Mouse (Mus musculus) urinary bladder, postnatal 4 days (tissue): ENCODE data around the gene Neurl4.

Experiments used
- DNase-seq, 2 experiments: peaks; one replicate each; pipeline ENCODE4 v3.0.0; 2021 to 2022; ENCODE audit warnings: low spot score in 2 of 2

The Neurl4 gene

DNA sequence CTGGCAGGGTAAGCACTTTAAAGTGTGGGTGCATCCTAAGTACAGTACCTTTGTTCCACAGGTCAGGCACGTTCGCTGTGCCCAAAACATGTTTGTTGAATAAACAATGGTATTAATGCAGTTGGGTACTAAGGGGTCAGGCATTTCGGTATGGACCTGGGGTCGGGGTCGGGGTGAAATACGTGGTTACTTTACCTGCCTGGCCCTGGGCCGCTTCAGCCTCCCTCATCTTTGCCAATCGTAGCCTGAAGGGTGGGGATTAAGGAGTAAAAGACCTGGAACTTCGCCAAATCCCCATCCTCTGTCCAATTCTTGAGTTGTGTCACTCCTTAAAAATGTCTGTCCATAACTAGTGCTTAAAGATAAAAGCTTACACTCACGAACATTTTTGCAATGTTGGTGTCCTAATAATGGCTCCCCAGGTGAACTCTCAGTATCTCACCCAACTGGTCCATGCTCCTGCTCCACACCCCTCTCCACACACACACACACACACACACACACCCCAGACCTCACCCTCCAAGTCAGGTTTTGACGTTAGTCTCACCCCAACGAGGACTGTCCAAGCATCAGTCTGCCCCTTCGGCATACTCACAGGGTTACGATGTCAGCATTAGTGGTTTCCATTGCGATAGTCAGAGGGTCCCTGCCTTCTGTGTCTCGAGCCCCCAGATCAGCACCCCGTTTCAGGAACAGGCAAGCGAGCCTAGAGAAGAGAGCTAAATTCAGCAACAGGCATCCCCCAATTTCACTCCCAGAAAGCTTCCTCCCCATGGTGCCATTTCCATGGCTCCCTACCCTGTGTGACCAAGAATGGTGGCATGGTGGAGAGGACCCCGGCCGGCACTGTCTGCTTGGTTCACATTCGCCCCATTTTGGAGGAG lies 18.8 kb upstream of the Neurl4 start:
- DNase-seq, result no peak

DNA sequence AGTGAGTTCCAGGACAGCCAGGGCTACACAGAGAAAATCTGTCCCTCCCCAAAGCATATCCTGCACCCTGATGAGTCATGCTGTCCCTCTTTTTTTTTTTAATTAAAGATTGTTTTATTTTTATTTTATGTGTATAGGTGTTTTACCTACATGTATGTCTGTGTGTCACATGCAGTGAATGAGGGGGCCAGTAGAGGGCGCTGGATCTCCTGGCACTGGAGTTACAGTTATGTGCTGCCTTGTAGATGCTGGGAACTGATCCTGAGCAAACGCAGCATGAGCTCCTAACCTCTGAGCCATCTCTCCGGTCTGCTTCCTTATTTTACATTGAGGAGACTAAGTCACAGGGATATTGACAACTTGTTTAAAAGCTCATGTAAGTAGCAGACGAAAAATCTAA lies 17.8 kb upstream of the Neurl4 start:
- DNase-seq, result no peak

- DNase-seq, result no peak
Observed at GRCm38 (mm10) chr11:69883527-69884151, 17.2 kb upstream of the Neurl4 start.

- no peak for DNase-seq
Observed at GRCm38 (mm10) chr11:69884240-69884639, 16.6 kb upstream of the Neurl4 start.

DNA sequence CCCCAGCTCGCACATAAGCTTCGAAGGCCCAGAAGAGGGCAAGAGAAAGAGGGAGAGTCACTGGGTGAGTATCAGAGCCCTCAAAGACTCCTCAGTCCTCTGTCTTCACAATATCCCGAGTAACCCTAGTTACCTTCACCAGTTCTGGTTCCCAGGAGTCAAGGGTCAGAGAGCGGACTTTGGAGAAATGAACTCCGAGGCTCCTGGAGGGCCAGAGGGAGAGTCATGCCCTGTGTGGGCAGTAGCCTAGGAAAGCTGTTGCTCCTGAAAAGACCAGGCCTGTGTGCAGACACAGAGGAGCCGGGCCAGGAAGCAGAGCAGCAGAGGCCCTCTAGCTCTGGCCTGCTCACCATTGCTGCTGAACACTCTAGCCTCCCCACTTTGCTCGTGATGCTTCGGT lies 16.2 kb upstream of the Neurl4 start:
- DNase-seq, result no peak

DNA sequence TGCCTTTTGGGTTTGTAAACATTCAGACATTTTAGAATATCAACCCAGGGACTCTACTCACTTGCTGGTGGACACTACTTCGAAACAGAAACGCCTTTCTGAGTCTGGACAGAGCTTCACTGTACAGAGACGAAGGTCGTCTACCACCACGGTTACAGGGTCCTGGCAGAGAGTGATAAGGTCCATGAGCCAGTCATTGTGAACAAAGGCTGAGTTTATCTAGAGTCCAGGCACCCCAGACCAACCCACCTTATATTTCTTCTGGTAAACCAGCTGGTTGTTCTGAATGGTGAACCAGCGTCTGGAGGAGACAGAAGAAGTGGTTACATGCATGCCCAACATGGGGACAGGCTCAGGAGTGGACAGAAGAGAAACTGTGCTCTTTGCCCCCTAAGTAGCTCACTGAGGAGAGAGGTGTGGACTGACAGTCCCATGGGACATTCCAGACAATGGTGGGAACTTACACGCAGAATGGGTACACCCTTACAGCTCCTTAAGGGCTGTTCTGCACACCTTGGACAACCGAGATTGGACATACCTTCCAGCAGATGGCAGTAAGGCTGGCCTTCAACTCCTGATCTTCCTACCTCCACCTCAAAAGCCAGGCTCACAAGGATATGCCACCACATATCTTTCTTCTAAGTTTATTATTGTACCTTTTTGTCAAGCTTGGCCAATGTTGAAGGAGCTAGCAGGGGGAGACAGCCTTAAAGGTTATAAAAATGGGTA lies 13.8 kb upstream of the Neurl4 start:
- no peak for DNase-seq

DNA sequence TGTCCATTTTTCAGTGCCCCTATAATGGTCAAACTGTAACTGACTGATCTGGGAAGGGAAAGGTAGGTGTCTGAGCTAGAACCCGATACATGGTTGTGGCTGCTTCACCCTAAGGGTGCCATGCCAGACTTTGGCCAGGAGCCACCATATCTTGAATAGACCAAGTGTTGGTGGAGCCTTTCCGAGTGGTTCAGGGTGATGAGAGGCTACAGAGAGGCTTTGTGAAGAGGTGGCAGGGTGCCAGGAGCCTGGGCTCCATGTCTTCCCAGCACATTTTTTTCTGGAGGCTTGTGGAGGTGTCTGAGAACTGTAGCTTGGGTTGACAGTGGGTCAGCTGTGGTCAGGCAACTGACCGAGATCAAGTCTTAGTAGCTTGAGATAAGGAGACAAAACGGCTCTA lies 9.4 kb upstream of the Neurl4 start:
- no peak for DNase-seq

DNA sequence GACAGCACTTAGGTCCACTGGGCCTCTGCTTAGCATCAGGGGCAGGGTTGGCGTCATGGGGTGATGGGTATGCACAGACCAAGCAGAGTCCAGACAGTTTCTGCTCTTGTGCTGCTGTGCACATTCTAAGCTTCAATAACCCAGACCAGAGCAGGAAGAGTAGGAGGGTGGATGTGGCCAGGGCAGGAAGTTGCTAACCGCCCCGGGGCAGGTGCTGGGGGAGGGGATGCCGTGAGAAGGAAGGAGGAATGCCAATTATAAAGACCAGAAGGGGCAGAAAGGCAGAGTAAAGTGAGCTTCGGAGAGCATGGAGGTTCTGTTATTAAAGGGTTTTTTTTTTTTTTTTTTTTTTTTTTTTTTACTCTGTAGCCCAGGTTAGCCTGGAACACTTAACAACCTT lies 6.2 kb upstream of the Neurl4 start:
- no peak for DNase-seq

DNA sequence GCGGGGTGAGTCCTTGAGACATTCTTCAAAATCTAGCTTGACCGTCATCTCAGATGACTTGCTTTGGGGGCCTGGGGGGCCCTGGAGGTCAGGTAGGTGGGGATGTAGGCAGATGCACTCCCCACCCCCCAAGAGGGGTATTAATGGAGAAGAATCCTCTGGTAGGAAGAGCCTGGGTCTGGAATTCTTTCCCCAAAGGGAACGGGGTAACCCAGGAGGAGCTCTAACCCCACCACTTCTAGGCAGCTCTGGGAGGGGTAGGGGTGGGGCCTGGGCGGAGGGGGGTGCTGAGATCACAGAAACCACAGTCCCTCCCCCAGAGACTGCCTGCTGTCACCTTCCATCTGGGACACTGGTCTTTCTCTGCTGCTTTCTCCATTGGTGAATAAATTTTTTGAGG lies 5.6 kb upstream of the Neurl4 start, which contains the start of gene Acap1:
Acap1 (minus strand) TSS at position 249 of the 400 bp plus-strand sequence.
- DNase-seq, result no peak

- DNase-seq, result no peak
Observed at GRCm38 (mm10) chr11:69899870-69900269, 1.0 kb upstream of the Neurl4 start.

DNA sequence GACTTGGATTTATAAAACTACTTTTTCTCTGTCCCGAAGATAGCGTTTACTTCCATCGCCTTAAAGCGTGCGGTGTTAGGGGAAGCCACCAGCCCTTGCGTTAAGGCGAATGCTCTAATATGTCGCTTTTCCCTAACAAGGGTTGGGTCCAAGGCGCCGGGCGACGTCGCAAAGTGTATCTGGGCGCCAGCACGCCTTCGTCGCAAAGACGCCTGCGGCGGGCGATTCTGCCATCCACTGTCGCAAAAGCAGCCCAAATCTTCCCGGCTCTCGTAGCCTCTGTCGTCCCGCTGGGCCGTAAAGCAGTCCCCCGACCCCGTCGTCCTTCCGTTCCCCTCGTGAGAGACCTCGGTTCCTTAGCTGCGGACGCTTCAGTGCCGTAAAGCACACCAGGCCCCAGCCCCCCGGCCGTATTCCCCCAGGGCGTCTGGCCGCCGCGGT lies 554 bp downstream of the Neurl4 start:
- peak; percentile 93 for DNase-seq

DNA sequence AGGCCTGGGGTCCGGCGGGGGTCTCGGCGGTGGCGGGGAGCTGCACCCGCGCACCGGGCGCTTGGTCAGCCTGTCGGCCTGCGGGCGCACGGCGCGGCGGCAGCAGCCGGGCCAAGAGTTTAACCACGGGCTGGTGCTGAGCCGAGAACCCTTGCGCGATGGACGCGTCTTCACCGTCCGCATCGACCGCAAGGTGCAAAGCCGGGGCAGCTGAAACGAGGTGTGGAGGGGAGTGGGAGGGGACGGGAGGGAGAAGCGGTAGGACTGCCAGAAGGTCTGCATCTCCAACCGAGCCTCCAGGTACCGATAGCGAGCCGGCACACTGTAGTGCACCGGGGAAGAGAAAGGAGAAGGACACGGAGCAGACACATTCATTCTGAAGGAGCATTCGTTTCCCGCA lies 1.1 kb downstream of the Neurl4 start:
- no peak for DNase-seq

DNA sequence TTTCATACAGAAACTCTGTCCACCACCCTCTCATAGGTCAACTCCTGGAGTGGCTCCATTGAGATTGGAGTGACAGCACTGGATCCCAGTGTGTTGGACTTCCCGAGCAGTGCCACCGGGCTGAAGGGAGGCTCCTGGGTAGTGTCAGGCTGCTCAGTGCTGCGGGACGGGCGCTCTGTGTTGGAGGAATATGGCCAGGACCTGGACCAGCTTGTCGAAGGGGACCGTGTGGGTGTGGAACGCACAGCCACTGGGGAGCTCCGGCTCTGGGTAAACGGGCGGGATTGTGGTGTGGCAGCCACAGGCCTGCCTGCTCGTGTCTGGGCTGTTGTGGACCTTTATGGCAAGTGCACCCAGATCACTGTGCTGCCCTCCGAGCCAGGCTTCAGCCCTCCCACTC lies 2.1 kb downstream of the Neurl4 start:
- DNase-seq, result no peak

DNA sequence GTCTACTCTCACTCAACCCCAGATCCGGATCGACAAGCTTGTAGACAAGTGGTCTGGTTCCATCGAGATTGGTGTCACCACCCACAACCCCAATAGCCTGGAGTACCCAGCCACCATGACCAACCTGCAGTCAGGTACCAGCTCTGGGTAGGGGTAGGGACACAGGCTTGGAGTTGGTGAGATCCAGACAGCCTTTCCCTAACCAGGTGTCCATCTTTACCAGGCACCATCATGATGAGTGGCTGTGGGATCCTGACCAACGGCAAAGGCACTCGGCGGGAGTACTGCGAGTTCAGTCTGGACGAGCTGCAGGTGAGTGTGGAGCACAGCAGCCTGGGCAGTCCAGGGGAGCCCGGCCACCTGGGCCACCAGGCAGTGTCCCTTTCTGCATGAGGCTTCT lies 3.4 kb downstream of the Neurl4 start:
- DNase-seq, result no peak

DNA sequence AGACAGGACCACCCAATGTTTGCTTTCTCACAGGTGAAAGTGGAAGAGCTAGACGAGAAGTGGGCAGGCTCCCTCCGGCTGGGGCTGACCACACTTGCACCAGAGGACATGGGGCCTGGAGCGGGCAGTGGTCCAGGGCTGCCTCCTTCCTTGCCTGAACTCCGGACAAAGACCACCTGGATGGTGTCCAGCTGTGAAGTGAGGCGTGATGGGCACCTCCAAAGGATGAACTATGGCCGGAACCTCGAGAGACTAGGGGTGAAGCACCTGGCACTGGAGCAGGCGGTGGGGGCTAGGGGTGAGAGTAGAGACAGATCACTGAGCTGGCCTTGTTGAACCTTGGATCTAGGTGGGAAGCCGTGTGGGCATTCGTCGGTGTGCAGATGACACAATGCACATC lies 7.8 kb downstream of the Neurl4 start:
- DNase-seq, result no peak

GRCm38 (mm10) chr11:69909174-69909573 lies 8.3 kb downstream of the Neurl4 start:
- DNase-seq, result no peak

GRCm38 (mm10) chr11:69910177-69910576 lies 9.3 kb downstream of the Neurl4 start:
- DNase-seq, result no peak

DNA sequence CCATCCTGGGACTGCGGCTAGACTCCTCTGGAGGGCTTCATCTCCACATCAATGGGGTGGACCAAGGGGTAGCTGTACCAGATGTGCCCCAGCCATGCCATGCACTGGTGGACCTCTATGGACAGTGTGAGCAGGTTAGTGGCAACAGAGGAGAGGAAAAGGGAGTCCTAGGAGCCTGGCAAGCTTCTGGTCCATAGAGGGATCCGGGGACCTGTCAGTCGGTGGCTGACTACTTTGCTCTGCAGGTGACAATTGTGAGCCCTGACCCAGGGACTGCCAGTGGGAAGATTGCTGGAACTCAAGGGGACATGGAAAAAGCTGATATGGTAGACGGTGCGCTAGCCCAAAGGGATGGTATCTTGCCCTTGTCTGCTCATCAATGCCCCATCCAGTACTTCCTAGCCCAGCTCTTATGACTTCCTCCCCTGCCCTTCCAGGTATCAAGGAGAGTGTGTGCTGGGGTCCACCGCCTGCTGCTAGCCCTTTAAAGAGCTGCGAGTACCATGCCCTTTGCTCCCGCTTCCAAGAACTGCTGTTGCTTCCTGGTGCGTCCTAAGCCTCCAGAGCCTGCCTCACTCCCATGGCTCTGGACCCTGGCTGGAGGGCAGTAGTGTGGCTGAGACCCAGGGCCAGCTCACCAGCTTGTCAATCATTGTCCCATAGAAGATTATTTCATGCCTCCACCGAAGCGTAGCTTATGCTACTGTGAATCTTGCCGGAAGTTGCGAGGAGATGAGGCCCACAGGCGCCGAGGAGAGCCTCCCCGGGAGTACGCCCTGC lies 10.1 kb downstream of the Neurl4 start:
- DNase-seq, result no peak

DNA sequence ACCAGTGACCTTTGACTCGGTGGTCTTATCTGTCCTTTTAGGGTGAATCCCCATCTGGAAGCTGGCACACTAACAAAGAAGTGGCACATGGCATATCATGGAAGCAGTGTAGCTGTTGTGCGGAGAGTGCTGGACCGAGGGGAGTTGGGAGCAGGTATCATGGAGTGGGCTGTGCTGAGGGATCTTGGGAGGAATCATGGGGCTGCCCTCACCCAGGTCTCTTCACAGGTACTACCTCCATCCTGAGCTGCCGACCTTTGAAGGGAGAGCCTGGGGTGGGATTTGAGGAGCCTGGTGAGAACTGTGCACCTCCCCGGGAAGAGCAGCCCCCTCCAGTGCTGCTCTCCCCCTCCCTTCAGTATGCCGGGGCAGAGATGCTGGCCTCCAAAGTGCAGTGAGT lies 10.8 kb downstream of the Neurl4 start:
- DNase-seq, result no peak

DNA sequence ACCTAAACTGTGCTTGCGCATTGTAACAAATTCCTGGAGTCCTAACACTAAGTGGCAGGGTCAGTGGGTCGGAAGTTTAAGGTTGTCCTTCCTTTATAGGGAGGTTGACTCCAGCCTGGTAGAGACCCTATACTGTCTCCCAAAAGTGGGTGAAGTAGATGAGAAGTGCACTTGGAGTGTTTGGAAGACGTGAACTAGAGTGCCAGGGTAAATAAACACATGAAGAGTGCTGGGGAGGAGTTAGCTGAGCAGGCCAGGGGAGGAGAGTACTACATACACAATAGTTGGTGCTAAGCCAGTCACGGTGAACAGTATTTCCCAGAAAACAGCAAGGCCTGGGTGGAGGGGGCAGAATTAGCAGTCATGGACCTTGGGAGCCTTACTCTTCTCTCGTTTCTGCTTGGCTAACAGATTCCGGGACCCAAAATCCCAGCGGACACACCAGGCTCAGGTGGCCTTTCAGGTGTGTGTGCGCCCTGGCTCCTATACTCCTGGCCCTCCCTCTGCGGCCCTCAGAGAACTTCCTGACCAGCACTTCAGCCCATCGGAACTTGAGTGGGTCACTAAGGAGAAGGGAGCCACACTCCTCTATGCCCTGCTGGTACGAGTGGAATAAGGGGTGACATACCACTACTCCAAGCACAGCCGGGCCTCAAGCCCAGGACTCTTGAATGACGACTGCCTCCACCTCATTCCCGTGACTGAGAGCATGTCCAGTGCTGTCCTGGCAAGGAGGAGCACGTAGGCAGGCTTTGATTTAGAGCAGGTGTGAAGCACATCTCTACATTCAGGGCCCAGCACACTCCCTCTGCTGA lies 12.1 kb downstream of the Neurl4 start:
- DNase-seq, result no peak
